Mouse (Mus musculus) embryonic facial prominence, embryonic 12.5 days (tissue): ENCODE measurements around the gene Slc35f2. TPM values are rescaled to one million over a fixed set of nuclear protein-coding genes. Genes with fewer than 3 reads are reported as not detected.

Experiments used
- ATAC-seq: fragments of 200-750 bp; cut with Nextera tagmentation; 2 replicates; pipeline ENCODE4 v1.8.0; 2017; ENCODE audit not compliant: insufficient number of reproducible peaks, insufficient read depth, low FRiP score, low TSS enrichment
- H3K27ac ChIP-seq: fragments of 300-500 bp; sonication (generic); 2 replicates; pipeline ENCODE4 v1.5.1; 2016; ENCODE audit warnings: mild to moderate bottlenecking
- H3K27me3 ChIP-seq: fragments of 300-500 bp; sonication (generic); 2 replicates; pipeline ENCODE4 v1.6.1; 2016; ENCODE audit warnings: mild to moderate bottlenecking, moderate library complexity
- H3K36me3 ChIP-seq: fragments of 300-500 bp; sonication (generic); 2 replicates; pipeline ENCODE4 v1.6.1; 2016; ENCODE audit warnings: mild to moderate bottlenecking
- H3K4me1 ChIP-seq: fragments of 300-500 bp; sonication (generic); 2 replicates; pipeline ENCODE4 v1.6.1; 2016
- H3K4me2 ChIP-seq: fragments of 300-500 bp; sonication (generic); replicated peaks from 2 replicates; pipeline ENCODE4 v1.6.1; 2016; ENCODE audit warnings: mild to moderate bottlenecking, moderate library complexity
- H3K4me3 ChIP-seq: fragments of 300-500 bp; sonication (generic); 2 replicates; pipeline ENCODE4 v1.5.1; 2016; ENCODE audit warnings: mild to moderate bottlenecking
- H3K9ac ChIP-seq: fragments of 300-500 bp; sonication (generic); 2 replicates; pipeline ENCODE4 v1.6.1; 2016; ENCODE audit warnings: mild to moderate bottlenecking, moderate library complexity
- H3K9me3 ChIP-seq: fragments of 300-500 bp; sonication (generic); 2 replicates; pipeline ENCODE4 v1.6.1; 2016; ENCODE audit warnings: mild to moderate bottlenecking, moderate library complexity
- WGBS: fragments of 180-500 bp; shearing (Covaris S2); methylation state at CpG from one replicate; pipeline ENCODE4 v1.1.7; 2016; 5-methylcytosine and 5-hydroxymethylcytosine counted together
- polyA plus RNA-seq: library from polyadenylated mRNA; unstranded; fragments of >200 nt; fragmentation: Nextera tagmentation; extraction: Ambion mirVana; gene quantifications from 2 replicates; pipeline ENCODE4 v1.2.1, GENCODE M21; 2016

The Slc35f2 gene
- 7.2 and 8.2 TPM in 2 replicates for polyA plus RNA-seq

DNA sequence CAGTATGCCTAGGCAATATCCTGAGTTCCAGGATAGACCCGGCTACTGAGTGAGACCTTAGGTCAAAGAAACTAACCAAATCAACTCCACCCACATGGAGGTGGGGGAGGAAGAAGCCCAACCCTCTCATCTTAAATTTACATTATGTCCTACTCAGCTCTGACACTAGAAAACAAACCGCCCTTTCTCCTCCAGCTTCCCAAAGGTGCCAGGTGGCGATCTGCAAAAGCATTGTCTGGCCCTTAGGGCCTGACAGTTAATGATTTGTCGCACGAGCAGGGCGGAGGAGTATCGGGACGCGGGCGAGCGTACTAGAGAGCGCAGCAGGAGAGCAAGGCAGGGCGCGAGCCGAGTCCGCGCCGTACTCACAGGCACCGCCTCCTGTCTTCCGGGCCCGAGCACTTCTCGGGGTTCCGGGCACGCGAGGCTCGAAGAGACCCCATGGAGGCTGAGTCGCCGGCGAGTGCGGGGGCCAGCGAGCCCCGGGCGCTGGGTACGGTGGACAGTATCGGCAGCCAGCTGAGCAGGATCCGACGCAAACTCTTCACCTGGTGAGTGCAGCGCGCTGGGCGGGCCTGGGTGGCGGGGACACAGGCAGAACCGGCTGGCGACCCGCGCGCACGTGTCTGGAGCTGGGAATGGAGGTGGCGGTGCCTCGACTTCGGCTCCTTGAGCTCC, at the start of gene Slc35f2:
Gene Slc35f2, plus strand, starts transcription at position 195 of the 678 bp plus-strand sequence.
- no peaks in the 10 kb centered on the region for H3K9me3 ChIP-seq
- under 1% methylated on average over 50 of the region's 50 CpGs for WGBS
- peak; percentile 74; the same call in 1 of the 2 replicates for ATAC-seq
- H3K9ac ChIP-seq = peak within 1 kb of the TSS; percentile 44
- H3K4me3 ChIP-seq = peak within 1 kb of the TSS; percentile 57
- H3K4me2 ChIP-seq = peak within 1 kb of the TSS; percentile 97
- H3K27ac ChIP-seq = no peak within 1 kb of the TSS
- H3K4me1 ChIP-seq = peaks cover 7% of the 10 kb centered on the region
- peaks cover 34% of the 10 kb centered on the region for H3K27me3 ChIP-seq
- no peaks in the 10 kb centered on the region for H3K36me3 ChIP-seq

DNA sequence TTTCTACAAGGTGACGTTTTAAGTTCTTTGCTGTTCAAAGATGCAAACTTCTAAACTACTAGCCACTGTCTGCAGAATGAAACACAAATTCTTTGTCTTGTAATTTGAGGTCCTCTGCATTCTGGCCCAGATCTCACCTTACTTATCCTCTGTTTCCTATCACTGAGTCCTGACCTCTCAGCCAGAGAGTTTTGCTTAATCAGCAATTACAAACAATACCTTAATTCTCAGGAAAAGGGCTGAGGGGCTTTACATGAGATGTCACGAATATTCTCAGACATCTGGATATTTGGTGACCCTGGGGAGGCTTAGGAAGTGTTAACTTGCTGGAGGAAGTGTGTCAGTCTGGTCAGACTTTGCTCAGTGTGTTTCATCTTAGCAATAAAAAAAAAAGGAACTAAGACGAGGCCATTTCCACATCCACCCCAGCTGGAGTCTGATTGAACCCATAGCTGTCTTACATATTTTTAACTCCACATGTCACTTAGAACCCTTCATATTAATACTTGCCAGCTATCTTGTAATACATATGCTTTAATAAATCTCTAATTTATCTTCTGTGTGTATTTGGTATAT, 30.4 kb upstream of the Slc35f2 start:
- WGBS = 31% methylated on average over 3 of the region's 3 CpGs
- H3K4me3 ChIP-seq = no peak overlapping the region
- ATAC-seq = no peak

DNA sequence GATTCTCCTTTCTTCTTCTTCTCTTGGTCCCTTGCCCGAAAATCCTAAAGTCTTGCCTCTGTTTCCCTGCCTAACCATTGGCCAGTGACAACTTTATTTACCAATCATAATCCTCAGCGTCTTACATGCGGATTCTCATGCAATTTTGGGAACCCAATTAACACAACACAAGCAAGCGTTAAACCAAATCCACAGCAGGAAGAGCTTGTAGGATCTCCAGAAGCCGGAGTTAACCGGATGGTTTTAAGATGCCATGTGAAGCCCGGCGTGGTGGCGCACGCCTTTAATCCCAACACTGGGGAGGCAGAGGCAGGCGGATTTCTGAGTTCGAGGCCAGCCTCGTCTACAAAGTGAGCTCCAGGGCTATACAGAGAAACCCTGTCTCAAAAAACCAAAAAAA, 20.9 kb upstream of the Slc35f2 start:
- no peak for ATAC-seq
- H3K4me3 ChIP-seq = no peak overlapping the region
- 0 out of 2 replicates have a peak, but pooled peaks cover under 1% of the 10 kb centered on the region for H3K27me3 ChIP-seq
- 85% methylated on average over 13 of the region's 13 CpGs for WGBS
- H3K9ac ChIP-seq = no peak overlapping the region
- H3K9me3 ChIP-seq = no peaks in the 10 kb centered on the region
- H3K4me1 ChIP-seq = 0 out of 2 replicates have a peak, but pooled peaks cover under 1% of the 10 kb centered on the region
- H3K36me3 ChIP-seq = no peaks in the 10 kb centered on the region
- H3K4me2 ChIP-seq = no peak overlapping the region
- H3K27ac ChIP-seq = no peak overlapping the region

More for the DNA sequence above, 30.4 kb upstream of the Slc35f2 start:
- no peak overlapping the region for H3K4me2 ChIP-seq
- no peaks in the 10 kb centered on the region for H3K27me3 ChIP-seq
- no peaks in the 10 kb centered on the region for H3K36me3 ChIP-seq
- no peaks in the 10 kb centered on the region for H3K4me1 ChIP-seq
- no peaks in the 10 kb centered on the region for H3K9me3 ChIP-seq
- H3K27ac ChIP-seq = no peak overlapping the region
- no peak overlapping the region for H3K9ac ChIP-seq

DNA sequence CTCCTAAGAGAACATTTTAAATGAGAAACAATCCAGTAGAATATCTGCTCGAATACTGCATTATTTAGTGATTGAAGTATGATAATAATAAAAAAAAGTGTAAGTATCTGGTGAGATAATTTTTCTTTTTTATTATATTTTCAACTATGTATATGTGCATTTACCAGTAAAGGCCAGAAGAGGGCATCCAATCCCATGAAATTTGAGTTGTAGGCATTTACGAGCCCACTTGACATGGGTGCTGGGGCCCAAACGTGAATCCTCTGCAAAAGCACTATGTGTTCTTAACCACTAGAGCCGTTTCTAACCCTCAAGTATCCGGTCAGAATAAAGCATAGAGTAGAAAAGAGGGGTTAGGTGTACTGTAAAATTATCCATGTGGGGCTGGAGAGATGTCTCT, 20.4 kb upstream of the Slc35f2 start:
- 48% methylated on average over 5 of the region's 5 CpGs for WGBS
- Histone ChIP-seq H3K9ac (no peak overlapping the region), H3K27me3 (peaks cover 4% of the 10 kb centered on the region; the same call in 1 of the 2 replicates), H3K9me3 (no peaks in the 10 kb centered on the region), H3K27ac (no peak overlapping the region), H3K4me1 (0 out of 2 replicates have a peak, but pooled peaks cover 3% of the 10 kb centered on the region), H3K4me3 (no peak overlapping the region), H3K36me3 (no peaks in the 10 kb centered on the region), H3K4me2 (no peak overlapping the region)
- ATAC-seq = no peak

DNA sequence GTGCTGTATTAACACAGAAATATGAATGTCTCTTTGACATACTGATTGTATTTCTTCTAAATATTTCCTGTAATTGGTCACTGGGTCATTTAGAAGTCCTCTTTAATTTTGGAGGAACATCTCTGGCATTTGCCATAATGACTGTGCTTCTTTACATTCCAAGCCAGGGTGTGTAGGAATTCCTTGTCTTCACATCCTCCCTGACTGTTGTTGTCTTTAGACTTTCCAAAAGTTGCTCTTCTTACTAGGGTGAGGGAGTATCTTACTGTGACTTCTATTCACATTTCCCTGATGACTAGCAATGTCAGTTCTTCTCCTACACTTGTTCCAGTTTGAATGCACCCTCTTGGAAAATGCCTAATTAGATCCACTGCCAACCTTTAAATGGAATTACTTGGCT, 16.5 kb upstream of the Slc35f2 start:
- Histone ChIP-seq H3K4me1 (0 out of 2 replicates have a peak, but pooled peaks cover 3% of the 10 kb centered on the region), H3K36me3 (no peaks in the 10 kb centered on the region), H3K4me2 (no peak overlapping the region), H3K27me3 (peaks cover 4% of the 10 kb centered on the region; the same call in 1 of the 2 replicates), H3K27ac (no peak overlapping the region), H3K4me3 (no peak overlapping the region), H3K9me3 (no peaks in the 10 kb centered on the region), H3K9ac (no peak overlapping the region)
- ATAC-seq = no peak

DNA sequence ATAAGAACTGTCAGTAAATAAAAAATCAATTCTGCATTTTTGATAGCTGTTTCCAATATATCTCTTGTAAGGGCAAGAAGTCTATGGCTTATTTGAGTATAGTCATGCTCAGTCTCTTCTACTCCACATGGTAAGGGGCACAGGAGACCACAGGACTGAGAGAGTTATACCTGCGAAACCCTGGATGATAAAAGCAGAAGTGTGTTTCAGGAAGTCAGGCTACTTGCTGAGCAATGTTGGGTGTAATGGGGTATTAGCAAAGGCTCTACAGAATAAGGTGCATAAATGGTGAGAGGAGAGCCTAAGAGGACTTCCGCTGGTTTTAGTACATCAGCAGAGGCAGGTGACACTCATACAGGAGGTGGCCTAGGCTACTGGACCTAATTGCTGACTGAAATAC, 13.2 kb upstream of the Slc35f2 start:
- Histone ChIP-seq H3K27ac (no peak overlapping the region), H3K9me3 (no peaks in the 10 kb centered on the region), H3K36me3 (no peaks in the 10 kb centered on the region), H3K27me3 (peaks cover 4% of the 10 kb centered on the region; the same call in 1 of the 2 replicates), H3K4me1 (0 out of 2 replicates have a peak, but pooled peaks cover 3% of the 10 kb centered on the region), H3K9ac (no peak overlapping the region), H3K4me2 (no peak overlapping the region), H3K4me3 (no peak overlapping the region)
- 89% methylated on average over 2 of the region's 2 CpGs for WGBS
- no peak for ATAC-seq

DNA sequence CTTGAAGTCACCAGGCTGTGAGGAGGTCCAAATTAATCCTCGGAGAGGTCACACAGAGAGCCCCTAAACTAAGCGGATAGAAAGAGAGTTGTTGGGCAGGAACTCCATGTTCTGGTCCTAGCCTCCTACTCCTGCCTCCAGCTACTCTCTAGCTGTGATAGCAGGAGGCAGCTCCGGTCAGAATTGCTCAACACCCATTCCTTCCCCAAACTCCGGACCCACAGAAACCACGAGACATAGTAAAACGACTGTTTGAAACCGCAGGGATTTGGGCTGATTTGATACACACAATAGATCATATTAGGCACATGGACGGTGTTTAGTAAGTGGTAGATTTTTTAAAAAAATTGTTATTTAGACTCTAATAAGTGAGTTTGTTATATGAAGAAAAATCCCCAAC, 6.6 kb upstream of the Slc35f2 start:
- Histone ChIP-seq H3K4me3 (no peak overlapping the region), H3K27ac (no peak overlapping the region), H3K9me3 (no peaks in the 10 kb centered on the region), H3K27me3 (no peaks in the 10 kb centered on the region), H3K36me3 (no peaks in the 10 kb centered on the region), H3K4me1 (no peaks in the 10 kb centered on the region), H3K9ac (no peak overlapping the region), H3K4me2 (no peak overlapping the region)
- 82% methylated on average over 8 of the region's 8 CpGs for WGBS
- ATAC-seq = no peak

DNA sequence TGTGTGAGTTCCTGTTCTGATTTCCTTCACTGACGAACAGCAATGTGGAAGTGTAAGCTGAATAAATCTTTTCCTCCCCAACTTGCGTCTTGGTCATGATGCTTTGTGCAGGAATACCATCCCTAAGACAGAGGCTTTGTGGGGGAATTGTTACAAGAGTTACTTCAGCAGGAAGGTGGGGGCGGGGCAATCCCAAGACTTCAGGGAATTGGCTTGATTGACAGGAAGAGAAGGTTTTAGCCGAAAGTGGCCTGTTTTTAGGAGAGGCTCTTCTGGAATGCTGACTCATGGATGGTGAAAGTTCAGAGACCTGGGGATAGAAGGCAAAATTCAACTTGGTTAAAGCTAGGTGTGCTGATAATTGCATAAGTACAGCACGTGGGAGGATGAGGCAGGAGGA, 2.9 kb upstream of the Slc35f2 start:
- Histone ChIP-seq H3K27me3 (peaks cover 31% of the 10 kb centered on the region), H3K9ac (no peak overlapping the region), H3K36me3 (no peaks in the 10 kb centered on the region), H3K4me3 (no peak overlapping the region), H3K27ac (no peak overlapping the region), H3K4me2 (no peak overlapping the region), H3K4me1 (peaks cover 7% of the 10 kb centered on the region), H3K9me3 (no peaks in the 10 kb centered on the region)
- ATAC-seq = no peak
- 79% methylated on average over 5 of the region's 5 CpGs for WGBS

DNA sequence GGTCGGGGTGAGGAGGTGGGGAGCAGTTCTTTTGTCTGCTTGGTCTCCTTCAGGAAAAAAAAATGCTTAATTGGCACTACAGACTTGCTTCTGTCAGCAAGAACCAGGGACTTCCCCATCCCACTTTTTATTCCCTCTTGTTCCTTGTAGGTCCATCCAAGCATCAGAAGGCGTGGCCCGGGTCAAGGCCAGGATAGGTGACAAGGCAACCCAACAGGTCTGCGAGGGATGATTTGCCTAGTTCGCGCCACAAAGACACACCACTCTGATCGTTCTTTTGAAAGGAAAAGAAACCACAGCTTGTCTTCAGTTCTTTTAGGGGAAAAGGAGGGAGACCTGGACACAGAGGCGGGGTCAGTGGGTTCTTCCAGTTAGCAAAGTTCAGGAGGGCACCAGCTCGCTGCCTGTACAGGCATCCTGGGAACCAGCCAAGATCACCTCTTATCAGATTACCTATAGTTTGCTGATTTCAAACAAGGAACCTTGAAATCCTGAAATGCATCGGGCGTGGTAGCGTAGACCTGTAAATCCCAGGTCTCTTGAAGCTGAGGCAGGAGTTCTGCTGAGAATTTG, 481 bp upstream of the Slc35f2 start:
- Histone ChIP-seq H3K27ac (no peak overlapping the region), H3K9me3 (no peaks in the 10 kb centered on the region), H3K4me1 (peaks cover 7% of the 10 kb centered on the region), H3K4me2 (peak overlapping the region; percentile 97), H3K9ac (peak overlapping the region; percentile 44; the same call in 1 of the 2 replicates), H3K4me3 (peak overlapping the region; percentile 57), H3K27me3 (peaks cover 34% of the 10 kb centered on the region), H3K36me3 (no peaks in the 10 kb centered on the region)
- 46% methylated on average over 12 of the region's 12 CpGs for WGBS
- ATAC-seq = no peak

DNA sequence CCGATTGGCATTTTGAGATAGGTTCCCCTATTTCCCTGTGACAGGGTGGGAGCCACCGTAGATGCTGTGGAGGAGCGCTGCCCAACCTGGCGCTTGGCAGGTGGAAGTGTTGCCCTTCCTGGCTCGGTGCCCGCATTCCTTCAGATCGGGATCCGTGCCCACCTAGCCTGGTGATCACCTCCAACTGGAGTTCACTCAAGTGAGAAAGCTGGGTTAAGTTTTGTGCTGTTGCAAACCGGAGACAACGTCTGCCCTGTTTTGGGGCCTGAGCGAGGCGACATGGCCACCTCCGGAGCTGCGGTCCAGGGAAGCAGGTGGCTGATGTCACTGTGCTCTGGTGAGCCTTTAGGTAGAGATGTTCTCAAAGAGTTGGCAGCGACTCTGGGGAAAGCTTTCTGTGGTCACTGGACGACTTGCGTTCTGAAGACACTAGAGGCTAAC, 803 bp downstream of the Slc35f2 start:
- Histone ChIP-seq H3K4me1 (peaks cover 7% of the 10 kb centered on the region), H3K36me3 (no peaks in the 10 kb centered on the region), H3K4me3 (peak overlapping the region; percentile 57), H3K9ac (peak overlapping the region; percentile 44), H3K9me3 (no peaks in the 10 kb centered on the region), H3K27me3 (peaks cover 34% of the 10 kb centered on the region), H3K27ac (no peak overlapping the region), H3K4me2 (peak overlapping the region; percentile 97)
- no peak for ATAC-seq
- 2% methylated on average over 17 of the region's 17 CpGs for WGBS

DNA sequence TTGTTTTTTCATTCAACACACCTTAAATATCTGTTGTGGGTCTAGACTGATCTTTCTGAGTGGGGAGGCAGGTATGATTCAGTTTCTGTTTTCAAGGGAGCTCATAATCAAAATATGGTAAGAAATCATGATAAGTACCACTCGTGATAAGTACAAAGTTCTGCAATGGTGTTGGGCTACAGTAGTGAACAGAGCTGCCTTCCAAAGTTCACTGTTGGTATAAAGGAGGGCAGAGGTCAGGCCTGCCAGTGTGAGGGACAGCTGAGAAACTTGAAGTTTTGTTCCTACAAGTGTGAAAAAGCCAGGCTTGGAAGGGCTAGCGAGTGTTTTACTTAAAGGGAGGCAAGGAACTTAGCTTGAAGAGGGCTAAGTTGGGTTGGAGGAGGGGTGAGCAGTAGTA, 4.2 kb downstream of the Slc35f2 start:
- Histone ChIP-seq H3K9ac (no peak overlapping the region), H3K9me3 (no peaks in the 10 kb centered on the region), H3K4me1 (peaks cover 7% of the 10 kb centered on the region), H3K27ac (no peak overlapping the region), H3K27me3 (peaks cover 30% of the 10 kb centered on the region), H3K4me2 (no peak overlapping the region), H3K4me3 (no peak overlapping the region), H3K36me3 (no peaks in the 10 kb centered on the region)
- ATAC-seq = no peak
- WGBS = 86% methylated on average over 2 of the region's 2 CpGs
